Mouse (Mus musculus): ENCODE data around the gene Cdhr1.

DNA sequence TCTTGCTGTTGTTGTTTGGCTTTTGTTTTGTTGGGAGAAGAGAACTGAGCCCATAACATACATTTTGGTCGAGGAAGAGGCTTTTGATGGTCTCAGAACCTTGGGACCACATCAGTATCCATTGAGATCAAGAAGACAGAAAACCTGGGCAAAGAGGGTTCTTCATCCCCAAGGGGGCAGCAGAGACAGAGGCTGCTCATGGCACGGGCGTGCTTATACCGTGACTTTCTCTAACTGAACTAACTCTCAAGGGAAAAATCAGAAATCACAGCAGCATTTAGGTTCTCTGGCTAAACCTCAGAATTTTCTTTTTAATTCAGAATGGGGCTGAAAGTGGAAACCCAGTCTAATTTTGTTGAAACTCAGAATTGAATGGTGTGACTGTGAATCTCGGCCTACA, 63.7 kb downstream of the Cdhr1 start:
- TF ChIP-seq CTCF (IDR thresholded peaks at IDR 0.05; ENCODE audit: extremely low read depth, insufficient read depth, insufficient read length, insufficient replicate concordance): no peak
- no peak for TF ChIP-seq POLR2A (IDR thresholded peaks at IDR 0.05; ENCODE audit: low read depth, low read length)
